Mouse (Mus musculus) heart, postnatal 0 days (tissue): Measurements from ENCODE around the gene Nmrk2.
A peak's percentile ranks its signal among the peaks of the same experiment; 100 is the strongest.

Experiments
- CTCF ChIP-seq: IDR thresholded peaks from 2 replicates; pipeline ENCODE4 v1.5.1; 2016; ENCODE audit warnings: antibody characterized with exemption, control low read depth, low read depth
- EP300 ChIP-seq: IDR thresholded peaks from 2 replicates; pipeline ENCODE4 v1.6.1; 2016; ENCODE audit warnings: antibody characterized with exemption, low read depth

DNA sequence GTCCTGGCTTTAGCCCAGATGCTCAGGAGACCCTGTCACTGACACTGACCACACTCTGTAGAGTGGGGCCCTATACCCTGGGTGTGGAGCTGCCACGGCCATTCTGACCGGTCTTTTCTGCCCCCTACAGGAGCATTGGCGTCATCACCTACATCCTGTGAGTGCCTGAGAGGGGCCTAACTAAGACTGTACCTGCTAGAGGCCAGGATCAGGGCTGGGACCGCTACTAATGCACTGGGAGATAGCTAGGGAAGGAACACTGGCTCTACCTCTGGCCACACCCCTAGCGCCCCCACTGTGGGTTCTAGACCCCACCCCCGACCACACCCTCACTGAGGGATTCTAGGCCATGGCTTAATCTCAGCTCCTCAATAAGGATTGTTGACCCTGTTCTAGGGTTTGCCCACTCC lies 10.9 kb downstream of the Nmrk2 start:
- TF ChIP-seq CTCF (peak; percentile 31), EP300 (no peak)
